Mouse (Mus musculus) embryonic facial prominence, embryonic 15.5 days (tissue): ENCODE measurements at regions not wholly inside any gene's neighbourhood (a gene's known extent, or its start where the extent isn't known, plus 50 kb on each side); places are given as distances from the start of the nearest gene placed in this dataset.
A peak's percentile ranks its signal among the peaks of the same experiment; 100 is the strongest.

Source experiments
- ATAC-seq: fragments of 200-750 bp; cut with Nextera tagmentation; 2 replicates; pipeline ENCODE4 v1.8.0; 2017; ENCODE audit warnings: low read depth, moderate TSS enrichment; ENCODE audit not compliant: insufficient number of reproducible peaks, low FRiP score, low TSS enrichment
- H3K27ac ChIP-seq: fragments of 300-500 bp; sonication (generic); replicated peaks from 2 replicates; pipeline ENCODE4 v1.5.1; 2015; ENCODE audit warnings: mild to moderate bottlenecking, inconsistent platforms
- H3K27me3 ChIP-seq: fragments of 300-500 bp; sonication (generic); 2 replicates; pipeline ENCODE4 v1.6.1; 2015; ENCODE audit warnings: inconsistent platforms
- H3K36me3 ChIP-seq: fragments of 300-500 bp; sonication (generic); 2 replicates; pipeline ENCODE4 v1.6.1; 2015; ENCODE audit warnings: mild to moderate bottlenecking, inconsistent platforms
- H3K4me1 ChIP-seq: fragments of 300-500 bp; sonication (generic); 2 replicates; pipeline ENCODE4 v1.6.1; 2015; ENCODE audit warnings: inconsistent platforms
- H3K4me2 ChIP-seq: fragments of 300-500 bp; sonication (generic); replicated peaks from 2 replicates; pipeline ENCODE4 v1.6.1; 2015; ENCODE audit warnings: mild to moderate bottlenecking, inconsistent platforms
- H3K4me3 ChIP-seq: fragments of 300-500 bp; sonication (generic); replicated peaks from 2 replicates; pipeline ENCODE4 v1.5.1; 2015; ENCODE audit warnings: mild to moderate bottlenecking, inconsistent platforms
- H3K9ac ChIP-seq: fragments of 300-500 bp; sonication (generic); 2 replicates; pipeline ENCODE4 v1.6.1; 2015; ENCODE audit warnings: inconsistent platforms
- H3K9me3 ChIP-seq: fragments of 300-500 bp; sonication (generic); replicated peaks from 2 replicates; pipeline ENCODE4 v1.6.1; 2016; ENCODE audit warnings: inconsistent platforms
- WGBS: fragments of 180-500 bp; shearing (Covaris S2); methylation state at CpG from one replicate; pipeline ENCODE4 v1.1.7; 2015; 5-methylcytosine and 5-hydroxymethylcytosine counted together

DNA sequence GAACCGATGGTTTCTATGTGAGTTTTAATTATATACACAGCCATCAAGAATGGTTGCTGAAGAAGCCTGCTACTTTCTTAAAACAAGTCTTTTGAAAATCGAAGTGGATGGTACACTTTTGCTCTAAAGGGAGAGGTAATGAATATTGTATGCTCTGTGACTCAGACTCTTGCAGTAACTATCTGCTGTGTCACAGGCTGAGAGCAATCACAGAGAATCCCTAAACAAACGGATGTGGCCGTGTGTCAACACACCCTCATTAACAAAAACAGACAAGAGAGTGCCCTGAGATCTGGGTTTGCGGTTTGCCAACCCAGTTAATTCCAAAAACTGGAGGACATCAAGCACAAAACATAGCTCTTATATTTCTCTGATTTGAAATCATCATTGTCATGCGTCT is 292.1 kb upstream of the Mmadhc start:
- Histone ChIP-seq H3K4me3 (no peak overlapping the region), H3K27me3 (no peaks in the 10 kb centered on the region), H3K9me3 (no peaks in the 10 kb centered on the region), H3K9ac (no peak overlapping the region), H3K27ac (no peak overlapping the region), H3K36me3 (no peaks in the 10 kb centered on the region), H3K4me1 (no peaks in the 10 kb centered on the region), H3K4me2 (no peak overlapping the region)
- no peak for ATAC-seq
- 67% methylated on average over 6 of the region's 6 CpGs for WGBS

DNA sequence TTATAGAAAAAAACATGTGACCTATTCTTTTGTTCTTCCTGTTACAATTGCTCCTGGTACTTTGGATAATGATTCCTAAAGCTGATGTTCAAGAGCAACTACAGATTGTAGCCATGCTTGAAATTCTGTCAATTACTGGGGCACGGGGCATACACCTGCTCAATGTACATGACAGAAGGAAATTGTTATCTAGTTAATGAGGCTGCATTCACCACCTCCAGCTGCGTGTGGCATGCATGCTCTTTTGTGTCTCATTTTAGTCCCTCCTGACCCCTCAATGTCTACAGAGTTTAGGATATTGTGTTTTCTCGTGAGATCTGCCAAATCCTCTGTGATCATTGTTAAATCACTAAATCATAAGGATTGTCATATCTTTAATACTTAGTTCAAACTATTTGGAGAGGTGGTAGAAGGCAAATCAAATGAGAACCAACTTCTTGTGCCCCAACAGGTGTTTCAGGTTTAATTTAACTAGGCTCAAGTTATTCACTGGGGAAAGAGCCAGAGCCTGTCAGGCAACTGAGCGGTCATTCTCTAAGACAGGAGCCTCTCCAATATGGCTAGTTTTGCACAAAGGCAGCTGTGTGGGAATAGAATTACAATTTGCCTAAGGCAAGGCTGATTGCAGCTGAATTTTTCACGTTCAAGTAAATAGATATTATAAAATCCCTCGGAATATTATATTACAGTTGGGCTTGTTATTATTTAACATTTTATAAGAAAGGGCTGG is 289.9 kb upstream of the Mmadhc start:
- no peaks in the 10 kb centered on the region for H3K9me3 ChIP-seq
- H3K27ac ChIP-seq: no peak overlapping the region
- H3K9ac ChIP-seq: no peak overlapping the region
- no peak; the same call in 1 of the 2 replicates for ATAC-seq
- no peak overlapping the region for H3K4me3 ChIP-seq
- no peak overlapping the region for H3K4me2 ChIP-seq
- 21% methylated on average over 6 of the region's 6 CpGs for WGBS
- no peaks in the 10 kb centered on the region for H3K4me1 ChIP-seq
- H3K36me3 ChIP-seq: no peaks in the 10 kb centered on the region
- no peaks in the 10 kb centered on the region for H3K27me3 ChIP-seq

DNA sequence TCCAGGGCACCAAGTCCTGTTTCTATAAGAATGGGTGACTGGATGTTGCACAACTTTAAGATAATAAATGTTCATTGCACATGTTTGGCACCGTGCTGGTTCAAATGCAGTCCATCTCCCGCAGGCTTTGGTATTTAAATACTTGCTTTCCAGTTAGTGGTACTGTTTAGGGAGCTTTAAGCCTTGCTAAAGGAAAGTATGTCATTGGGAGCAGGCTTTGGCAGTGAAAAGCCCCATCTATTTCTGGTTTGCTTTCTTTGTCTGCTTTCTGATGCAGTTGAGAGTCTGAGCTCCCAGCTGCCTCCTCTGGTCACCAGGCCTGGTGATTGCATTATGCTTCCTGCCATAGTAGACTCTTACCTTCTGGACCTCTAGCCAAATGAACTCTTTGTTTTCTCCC is 283.0 kb upstream of the Mmadhc start:
- no peak overlapping the region for H3K27ac ChIP-seq
- no peaks in the 10 kb centered on the region for H3K36me3 ChIP-seq
- no peaks in the 10 kb centered on the region for H3K4me1 ChIP-seq
- H3K9me3 ChIP-seq: no peaks in the 10 kb centered on the region
- H3K4me3 ChIP-seq: no peak overlapping the region
- no peaks in the 10 kb centered on the region for H3K27me3 ChIP-seq
- H3K9ac ChIP-seq: no peak overlapping the region
- WGBS: 59% methylated on average over 2 of the region's 2 CpGs
- H3K4me2 ChIP-seq: no peak overlapping the region
- ATAC-seq: no peak

DNA sequence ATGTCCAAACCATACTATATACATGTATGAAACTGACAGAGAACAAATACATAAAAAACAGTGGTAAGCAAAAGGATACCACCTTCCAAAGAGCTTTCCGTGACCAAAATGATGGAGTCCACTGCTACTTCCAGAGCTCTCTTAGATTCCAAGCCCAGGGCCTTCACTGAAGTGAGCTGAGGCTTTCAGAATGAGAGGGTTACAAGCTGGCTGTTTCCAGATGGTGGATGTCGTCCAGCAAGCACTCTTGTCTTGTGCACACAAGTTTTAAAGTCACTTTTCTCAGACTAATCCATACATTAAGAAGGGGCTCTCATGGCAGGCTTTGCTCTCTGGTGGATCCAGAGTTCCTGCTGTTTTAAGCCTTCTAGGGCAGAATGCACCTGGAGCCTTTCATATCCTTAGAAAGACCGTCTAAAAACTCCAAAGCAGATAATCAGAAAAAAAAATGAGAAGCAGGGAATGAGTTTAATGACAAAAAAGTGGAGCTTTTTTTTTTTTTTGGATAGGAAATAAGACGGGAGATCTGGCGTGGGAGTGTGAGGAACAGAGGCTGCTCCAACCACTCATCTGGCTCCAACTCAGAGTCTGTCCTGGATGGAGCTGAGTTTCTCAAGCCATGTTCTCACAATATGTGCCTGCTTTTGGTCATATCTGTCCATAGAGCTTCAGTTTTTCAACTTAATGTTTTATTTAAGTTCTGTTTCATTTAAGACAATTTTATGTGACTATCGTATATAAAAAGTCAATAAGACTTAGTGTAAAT is 281.9 kb upstream of the Mmadhc start:
- Histone ChIP-seq H3K27ac (no peak overlapping the region; the same call in 1 of the 2 replicates), H3K4me2 (no peak overlapping the region; the same call in 1 of the 2 replicates), H3K9me3 (no peaks in the 10 kb centered on the region), H3K27me3 (no peaks in the 10 kb centered on the region), H3K4me1 (no peaks in the 10 kb centered on the region), H3K4me3 (no peak overlapping the region), H3K36me3 (no peaks in the 10 kb centered on the region), H3K9ac (no peak overlapping the region)
- no peak for ATAC-seq
- WGBS: 44% methylated on average over 6 of the region's 6 CpGs

DNA sequence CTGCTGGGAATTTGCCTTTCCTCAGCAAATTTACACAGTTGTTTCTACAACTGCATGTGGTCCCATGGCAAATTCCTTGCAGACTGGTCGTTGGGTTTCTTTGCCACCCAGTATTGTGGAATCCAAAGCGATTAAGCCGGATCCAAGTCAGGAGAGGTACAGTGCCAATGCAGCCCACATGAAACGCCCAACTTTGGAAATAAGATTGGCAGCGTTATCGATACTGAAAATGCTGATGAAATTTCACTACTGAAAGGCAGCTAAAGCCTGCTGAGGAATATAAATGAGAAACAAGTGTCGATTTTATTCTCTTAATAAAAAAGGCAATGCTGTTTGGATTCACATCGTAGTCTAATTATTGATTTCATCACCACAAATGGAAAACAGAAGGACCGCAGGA is 281.1 kb upstream of the Mmadhc start:
- H3K36me3 ChIP-seq: no peaks in the 10 kb centered on the region
- no peaks in the 10 kb centered on the region for H3K9me3 ChIP-seq
- H3K27me3 ChIP-seq: no peaks in the 10 kb centered on the region
- 0 out of 2 replicates have a peak overlapping the region, but pooled peaks have one; percentile 17 for H3K27ac ChIP-seq
- ATAC-seq: no peak
- 55% methylated on average over 9 of the region's 9 CpGs for WGBS
- H3K4me3 ChIP-seq: no peak overlapping the region
- no peak overlapping the region; the same call in 1 of the 2 replicates for H3K4me2 ChIP-seq
- no peaks in the 10 kb centered on the region for H3K4me1 ChIP-seq
- H3K9ac ChIP-seq: no peak overlapping the region

DNA sequence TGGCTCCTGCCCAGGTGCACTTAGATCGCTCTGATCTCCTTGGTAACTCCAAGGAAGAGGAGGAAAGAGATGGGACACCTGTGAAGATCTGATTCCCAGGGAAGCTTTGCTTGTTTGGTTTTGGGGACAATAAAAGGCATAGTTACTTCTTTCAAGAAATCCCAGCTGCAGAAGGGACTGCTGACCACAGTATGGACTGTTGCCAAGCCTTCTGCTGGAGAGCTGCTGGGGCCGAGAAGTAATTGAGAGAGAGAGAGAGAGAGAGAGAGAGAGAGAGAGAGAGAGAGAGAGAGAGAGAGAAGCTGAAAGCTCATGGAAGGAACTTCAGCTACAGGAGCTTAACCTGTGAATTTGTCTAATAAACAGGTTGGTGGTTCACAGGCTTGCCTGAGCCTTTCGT is 276.9 kb upstream of the Mmadhc start:
- no peaks in the 10 kb centered on the region for H3K9me3 ChIP-seq
- no peak for ATAC-seq
- no peak overlapping the region for H3K4me3 ChIP-seq
- no peaks in the 10 kb centered on the region for H3K4me1 ChIP-seq
- H3K4me2 ChIP-seq: no peak overlapping the region
- no peaks in the 10 kb centered on the region for H3K36me3 ChIP-seq
- no peak overlapping the region for H3K9ac ChIP-seq
- 54% methylated on average over 3 of the region's 3 CpGs for WGBS
- H3K27ac ChIP-seq: no peak overlapping the region
- H3K27me3 ChIP-seq: no peaks in the 10 kb centered on the region

DNA sequence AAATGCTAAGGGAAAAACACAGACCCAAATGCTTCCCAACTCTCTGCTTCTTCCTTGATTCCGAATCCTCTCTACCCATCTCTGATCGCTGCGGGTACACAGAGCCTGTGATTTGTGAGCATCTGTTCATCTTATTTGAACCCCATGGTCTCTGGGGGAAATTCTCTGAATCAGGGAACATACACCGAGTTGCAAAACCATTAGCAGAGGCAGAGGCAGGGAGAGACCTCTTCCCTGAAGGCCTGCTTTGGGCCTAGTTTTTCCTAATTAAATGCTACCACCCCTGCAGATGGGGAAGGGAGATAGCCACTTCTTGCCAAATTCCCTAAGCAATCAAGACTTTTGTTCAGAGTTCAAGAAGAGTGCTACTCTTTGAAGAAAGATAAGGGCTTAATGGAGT is 274.4 kb upstream of the Mmadhc start:
- Histone ChIP-seq H3K9me3 (no peaks in the 10 kb centered on the region), H3K27me3 (no peaks in the 10 kb centered on the region), H3K4me1 (no peaks in the 10 kb centered on the region), H3K36me3 (no peaks in the 10 kb centered on the region), H3K9ac (no peak overlapping the region), H3K27ac (no peak overlapping the region), H3K4me3 (no peak overlapping the region), H3K4me2 (no peak overlapping the region)
- 60% methylated on average over 4 of the region's 4 CpGs for WGBS
- no peak for ATAC-seq

DNA sequence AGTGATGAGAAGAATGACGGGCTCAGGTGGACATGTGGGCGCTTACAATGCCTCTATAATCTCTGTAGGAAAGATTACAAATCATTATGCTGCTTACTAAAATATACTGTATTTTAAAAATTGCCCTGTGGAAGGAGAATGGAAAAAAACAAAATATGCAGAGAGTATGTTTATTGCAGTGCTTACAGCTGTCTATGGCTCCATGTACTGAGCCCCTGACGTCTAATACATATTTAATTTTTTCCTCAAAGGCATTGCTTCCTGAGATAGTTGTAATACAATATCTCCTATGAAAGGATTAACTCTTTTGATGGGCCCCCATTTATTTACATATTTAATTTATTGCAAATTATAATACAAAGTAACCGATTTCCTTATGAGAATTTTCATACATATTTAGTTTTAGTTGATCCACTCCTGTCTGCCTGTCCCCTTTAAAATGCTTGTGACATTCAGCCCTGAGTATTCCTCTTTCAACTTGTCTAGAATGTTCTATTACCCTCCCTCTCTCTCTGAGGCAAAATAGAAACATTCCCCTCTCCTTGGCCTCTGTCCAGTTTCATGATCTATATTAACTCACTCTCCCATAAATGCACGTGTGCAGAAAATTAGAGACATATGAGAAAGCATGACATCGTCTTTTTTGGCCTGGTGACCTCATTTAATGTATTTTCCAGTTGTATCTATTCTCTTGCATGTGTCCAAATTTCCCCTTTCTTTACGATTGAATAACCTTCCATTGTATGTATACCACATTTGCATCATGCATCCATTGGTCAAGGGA is 273.1 kb upstream of the Mmadhc start:
- Histone ChIP-seq H3K9me3 (no peaks in the 10 kb centered on the region), H3K9ac (no peak overlapping the region), H3K4me1 (no peaks in the 10 kb centered on the region), H3K27ac (no peak overlapping the region), H3K4me2 (no peak overlapping the region), H3K36me3 (no peaks in the 10 kb centered on the region), H3K27me3 (no peaks in the 10 kb centered on the region), H3K4me3 (no peak overlapping the region)
- no peak for ATAC-seq
- WGBS: 48% methylated on average over 7 of the region's 7 CpGs

DNA sequence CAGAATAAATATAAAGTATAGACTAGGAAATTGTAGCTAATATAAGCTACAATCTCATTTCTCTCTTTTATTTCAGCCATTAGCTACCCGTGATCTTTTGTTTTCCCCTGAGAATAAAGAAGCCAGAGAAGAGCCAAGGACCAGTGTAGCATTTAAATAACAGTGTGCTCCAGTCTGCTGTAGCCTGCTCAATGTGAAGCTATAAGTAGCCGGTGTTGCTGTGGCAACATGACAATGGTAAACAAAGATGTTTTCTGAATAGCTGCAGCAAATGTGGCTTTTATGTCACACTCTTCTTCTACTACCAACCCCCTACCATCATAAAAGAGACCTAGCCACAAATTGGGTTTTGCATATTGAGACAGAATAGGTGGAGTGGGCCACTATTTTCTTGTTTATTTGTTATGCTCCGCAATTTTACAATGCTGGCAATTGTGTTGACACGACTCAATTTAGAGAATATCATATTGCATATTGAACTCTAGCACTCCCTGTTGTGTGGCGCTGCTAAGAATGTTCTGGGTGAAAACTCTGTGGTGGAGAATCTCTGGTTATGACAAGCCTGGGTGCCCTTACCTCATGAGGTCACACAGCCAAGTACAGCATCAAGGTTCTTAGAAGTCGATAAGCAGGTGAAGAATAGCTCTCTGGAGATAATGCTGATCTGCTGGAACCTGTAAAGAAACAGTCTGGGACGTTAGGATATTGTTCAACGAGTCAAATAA is 272.3 kb upstream of the Mmadhc start:
- no peaks in the 10 kb centered on the region for H3K4me1 ChIP-seq
- H3K4me2 ChIP-seq: no peak overlapping the region
- 68% methylated on average over 8 of the region's 8 CpGs for WGBS

DNA sequence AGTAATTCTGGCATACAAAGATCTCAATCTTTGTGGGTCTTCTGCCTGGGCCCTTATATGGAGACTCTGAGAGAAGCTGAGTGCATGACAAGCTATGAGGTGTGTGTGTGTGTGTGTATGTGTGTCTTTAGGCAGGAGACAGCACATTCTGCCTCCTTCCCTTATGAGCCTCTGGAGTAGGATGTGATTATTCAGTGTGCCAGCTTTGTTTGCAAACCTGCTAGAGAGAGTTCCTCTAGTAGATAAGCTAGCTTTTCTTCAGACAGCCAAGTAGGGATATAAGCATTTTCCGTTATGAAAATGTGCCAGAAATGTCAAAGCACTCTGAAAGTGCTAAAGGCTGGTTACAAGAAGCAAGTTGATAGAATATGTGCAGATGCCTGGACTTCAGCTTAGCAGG is 270.9 kb upstream of the Mmadhc start:
- H3K27ac ChIP-seq: no peak overlapping the region
- no peaks in the 10 kb centered on the region for H3K27me3 ChIP-seq
- H3K9me3 ChIP-seq: no peaks in the 10 kb centered on the region
- no peak overlapping the region for H3K4me2 ChIP-seq
- no peaks in the 10 kb centered on the region for H3K36me3 ChIP-seq
- 70% methylated on average over 1 of the region's 1 CpGs for WGBS
- no peak overlapping the region for H3K4me3 ChIP-seq
- no peaks in the 10 kb centered on the region for H3K4me1 ChIP-seq
- no peak overlapping the region for H3K9ac ChIP-seq
- ATAC-seq: no peak

More for the DNA sequence above, 272.3 kb upstream of the Mmadhc start:
- H3K4me3 ChIP-seq: no peak overlapping the region
- no peak overlapping the region for H3K27ac ChIP-seq
- H3K27me3 ChIP-seq: no peaks in the 10 kb centered on the region
- no peak overlapping the region for H3K9ac ChIP-seq
- ATAC-seq: no peak
- H3K9me3 ChIP-seq: no peaks in the 10 kb centered on the region
- no peaks in the 10 kb centered on the region for H3K36me3 ChIP-seq

DNA sequence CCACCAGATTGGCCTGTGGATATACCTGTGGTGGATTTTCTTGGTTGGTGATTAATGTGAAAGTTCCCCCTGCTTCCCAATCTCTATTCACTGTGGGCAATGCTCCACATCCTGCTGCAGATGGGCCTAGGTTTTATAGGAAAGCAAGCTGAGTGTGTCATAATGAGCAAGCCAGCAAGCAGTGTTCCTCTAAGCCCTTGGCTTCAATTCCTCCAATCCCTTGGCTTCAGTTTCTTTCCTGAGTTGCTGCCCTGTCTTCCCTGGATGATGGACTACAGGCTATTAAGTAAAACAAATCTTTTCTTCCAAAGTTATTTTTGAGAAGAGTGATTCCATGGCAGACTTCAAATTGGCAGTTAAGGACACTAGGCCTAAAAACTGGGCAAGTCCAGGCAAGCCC is 257.4 kb upstream of the Mmadhc start:
- Histone ChIP-seq H3K27ac (no peak overlapping the region), H3K4me3 (no peak overlapping the region)
- ATAC-seq: no peak

More for the DNA sequence above, 257.4 kb upstream of the Mmadhc start:
- Histone ChIP-seq H3K9me3 (no peaks in the 10 kb centered on the region), H3K4me1 (no peaks in the 10 kb centered on the region), H3K4me2 (no peak overlapping the region), H3K9ac (no peak overlapping the region), H3K27me3 (no peaks in the 10 kb centered on the region), H3K36me3 (no peaks in the 10 kb centered on the region)
